Mouse (Mus musculus) midbrain, embryonic 10.5 days (tissue): ENCODE measurements at regions not wholly inside any gene's neighbourhood (a gene's known extent, or its start where the extent isn't known, plus 50 kb on each side); places are given as distances from the start of the nearest gene placed in this dataset.

ENCODE experiments used
- DNase-seq: peaks from one replicate; pipeline ENCODE4 v3.0.0-alpha.2; 2017; ENCODE audit warnings: low spot score
- H3K27ac ChIP-seq: fragments of 300-500 bp; sonication (generic); replicated peaks from 2 replicates; pipeline ENCODE4 v1.5.1; 2016; ENCODE audit warnings: mild to moderate bottlenecking
- H3K27me3 ChIP-seq: fragments of 300-500 bp; sonication (generic); 2 replicates; pipeline ENCODE4 v1.6.1; 2016; ENCODE audit warnings: low read depth, mild to moderate bottlenecking; ENCODE audit not compliant: poor library complexity, severe bottlenecking
- H3K36me3 ChIP-seq: fragments of 300-500 bp; sonication (generic); 2 replicates; pipeline ENCODE4 v1.6.1; 2016; ENCODE audit warnings: mild to moderate bottlenecking, moderate library complexity
- H3K4me1 ChIP-seq: fragments of 300-500 bp; sonication (generic); 2 replicates; pipeline ENCODE4 v1.6.1; 2016
- H3K4me3 ChIP-seq: fragments of 300-500 bp; sonication (generic); 2 replicates; pipeline ENCODE4 v1.5.1; 2016; ENCODE audit warnings: mild to moderate bottlenecking, moderate library complexity
- H3K9me3 ChIP-seq: fragments of 300-500 bp; sonication (generic); replicated peaks from 2 replicates; pipeline ENCODE4 v1.6.1; 2016; ENCODE audit warnings: mild to moderate bottlenecking
- WGBS: fragments of 180-500 bp; shearing (Covaris S2); methylation state at CpG from one replicate; pipeline ENCODE4 v1.1.7; 2016; 5-methylcytosine and 5-hydroxymethylcytosine counted together

DNA sequence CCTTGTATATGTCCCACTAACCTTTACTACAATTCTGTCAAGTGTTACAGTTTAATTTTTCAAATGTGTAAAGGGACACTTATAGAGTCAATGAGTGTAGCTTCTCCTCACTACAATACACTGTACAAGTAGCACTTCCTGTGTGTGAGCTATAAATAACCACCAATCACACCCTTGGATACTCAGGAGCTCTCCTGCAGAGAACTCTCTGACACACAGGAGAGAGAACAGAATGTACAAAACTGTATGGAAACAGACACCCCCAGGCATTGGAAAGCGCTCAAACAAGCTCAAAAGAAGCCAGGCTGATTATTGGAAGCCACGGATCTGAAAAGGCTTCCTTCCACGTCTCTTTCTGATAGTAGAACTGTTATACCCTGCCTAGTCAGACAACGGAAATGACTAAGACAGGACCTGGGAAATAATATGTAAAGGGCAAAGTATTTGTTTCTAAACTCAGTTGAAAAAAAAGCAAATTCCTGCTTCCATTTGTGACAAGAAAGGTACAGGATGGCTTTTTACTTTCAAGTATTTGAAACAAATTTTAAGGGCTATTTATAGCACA, 122.9 kb upstream of the Arhgap18 start:
- H3K9me3 ChIP-seq: no peaks in the 10 kb centered on the region
- no peak overlapping the region for H3K4me3 ChIP-seq
- H3K4me1 ChIP-seq: no peaks in the 10 kb centered on the region
- no peaks in the 10 kb centered on the region for H3K36me3 ChIP-seq
- DNase-seq: no peak
- no peak overlapping the region for H3K27ac ChIP-seq
- H3K27me3 ChIP-seq: no peaks in the 10 kb centered on the region
- 70% methylated on average over 4 of the region's 4 CpGs for WGBS

- H3K9me3 ChIP-seq: no peaks in the 10 kb centered on the region
- 91% methylated on average over 5 of the region's 5 CpGs for WGBS
- no peak overlapping the region for H3K27ac ChIP-seq
- no peak for DNase-seq
- H3K4me3 ChIP-seq: no peak overlapping the region
- no peaks in the 10 kb centered on the region for H3K27me3 ChIP-seq
- peaks cover 4% of the 10 kb centered on the region for H3K4me1 ChIP-seq
- H3K36me3 ChIP-seq: no peaks in the 10 kb centered on the region
Measured at GRCm38 (mm10) chr10:26632266-26632665, 121.0 kb upstream of the Arhgap18 start.

- Histone ChIP-seq H3K27ac (no peak overlapping the region), H3K9me3 (no peaks in the 10 kb centered on the region), H3K36me3 (no peaks in the 10 kb centered on the region), H3K4me3 (no peak overlapping the region), H3K27me3 (no peaks in the 10 kb centered on the region), H3K4me1 (peaks cover 15% of the 10 kb centered on the region)
- no peak for DNase-seq
- 22% methylated on average over 3 of the region's 3 CpGs for WGBS
Measured at GRCm38 (mm10) chr10:26637459-26637858, 115.8 kb upstream of the Arhgap18 start.

DNA sequence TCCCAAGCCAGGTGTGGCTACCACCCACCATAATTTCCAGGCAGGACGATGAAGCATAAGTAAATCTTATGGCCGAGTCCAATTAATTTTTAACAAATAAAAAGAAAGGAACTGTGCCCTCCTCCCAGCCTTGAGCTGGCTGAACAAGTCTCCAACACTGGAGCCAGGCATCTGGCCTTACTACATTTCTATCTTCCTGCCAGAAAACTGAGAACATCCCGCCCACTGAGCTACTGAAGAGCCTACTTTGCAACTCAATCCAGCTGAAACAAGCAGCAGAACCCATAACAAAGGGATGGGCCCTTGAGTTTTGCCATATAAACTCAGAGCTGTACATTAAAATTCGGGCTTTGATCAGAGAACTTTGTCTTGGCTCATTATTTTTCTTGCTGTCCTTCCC, 115.2 kb upstream of the Arhgap18 start:
- Histone ChIP-seq H3K36me3 (no peaks in the 10 kb centered on the region), H3K27ac (no peak overlapping the region), H3K4me3 (no peak overlapping the region), H3K9me3 (no peaks in the 10 kb centered on the region), H3K27me3 (no peaks in the 10 kb centered on the region), H3K4me1 (peaks cover 15% of the 10 kb centered on the region)
- WGBS: 61% methylated on average over 4 of the region's 4 CpGs
- DNase-seq: no peak

GRCm38 (mm10) chr10:26639118-26639517, 114.1 kb upstream of the Arhgap18 start:
- no peaks in the 10 kb centered on the region for H3K27me3 ChIP-seq
- WGBS: 89% methylated on average over 3 of the region's 3 CpGs
- H3K4me1 ChIP-seq: peaks cover 15% of the 10 kb centered on the region

DNA sequence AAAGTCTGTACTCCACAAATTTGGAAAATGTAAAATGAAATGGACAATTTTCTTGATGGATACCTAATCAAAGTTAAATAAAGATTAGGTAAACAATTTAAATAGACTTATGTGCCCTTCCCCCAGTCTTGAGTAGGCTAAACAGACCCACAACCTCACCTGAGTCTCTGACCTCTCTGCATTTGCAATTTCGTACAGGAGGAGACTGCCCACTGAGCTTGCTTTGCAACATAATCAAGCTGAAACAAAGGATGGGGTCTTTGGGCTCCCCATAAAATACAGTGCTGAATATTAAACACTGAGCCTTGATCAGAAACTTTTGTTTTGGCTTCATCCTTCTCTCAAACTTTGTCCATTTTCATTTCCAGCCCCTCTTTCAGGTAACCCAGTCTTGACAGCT, 100.1 kb upstream of the Arhgap18 start:
- no peaks in the 10 kb centered on the region for H3K4me1 ChIP-seq
- no peak for DNase-seq
- H3K9me3 ChIP-seq: no peaks in the 10 kb centered on the region
- H3K27ac ChIP-seq: no peak overlapping the region
- H3K27me3 ChIP-seq: no peaks in the 10 kb centered on the region
- H3K4me3 ChIP-seq: no peak overlapping the region
- WGBS: 84% methylated on average over 1 of the region's 1 CpGs
- H3K36me3 ChIP-seq: no peaks in the 10 kb centered on the region

More at GRCm38 (mm10) chr10:26639118-26639517, 114.1 kb upstream of the Arhgap18 start:
- H3K36me3 ChIP-seq: no peaks in the 10 kb centered on the region
- H3K4me3 ChIP-seq: no peak overlapping the region
- H3K9me3 ChIP-seq: no peaks in the 10 kb centered on the region
- no peak overlapping the region for H3K27ac ChIP-seq
- no peak for DNase-seq

GRCm38 (mm10) chr10:26664270-26664669, 89.0 kb upstream of the Arhgap18 start:
- no peaks in the 10 kb centered on the region for H3K27me3 ChIP-seq
- no peak for DNase-seq
- H3K4me1 ChIP-seq: no peaks in the 10 kb centered on the region
- H3K36me3 ChIP-seq: no peaks in the 10 kb centered on the region
- H3K27ac ChIP-seq: no peak overlapping the region
- H3K4me3 ChIP-seq: no peak overlapping the region
- no peaks in the 10 kb centered on the region for H3K9me3 ChIP-seq

DNA sequence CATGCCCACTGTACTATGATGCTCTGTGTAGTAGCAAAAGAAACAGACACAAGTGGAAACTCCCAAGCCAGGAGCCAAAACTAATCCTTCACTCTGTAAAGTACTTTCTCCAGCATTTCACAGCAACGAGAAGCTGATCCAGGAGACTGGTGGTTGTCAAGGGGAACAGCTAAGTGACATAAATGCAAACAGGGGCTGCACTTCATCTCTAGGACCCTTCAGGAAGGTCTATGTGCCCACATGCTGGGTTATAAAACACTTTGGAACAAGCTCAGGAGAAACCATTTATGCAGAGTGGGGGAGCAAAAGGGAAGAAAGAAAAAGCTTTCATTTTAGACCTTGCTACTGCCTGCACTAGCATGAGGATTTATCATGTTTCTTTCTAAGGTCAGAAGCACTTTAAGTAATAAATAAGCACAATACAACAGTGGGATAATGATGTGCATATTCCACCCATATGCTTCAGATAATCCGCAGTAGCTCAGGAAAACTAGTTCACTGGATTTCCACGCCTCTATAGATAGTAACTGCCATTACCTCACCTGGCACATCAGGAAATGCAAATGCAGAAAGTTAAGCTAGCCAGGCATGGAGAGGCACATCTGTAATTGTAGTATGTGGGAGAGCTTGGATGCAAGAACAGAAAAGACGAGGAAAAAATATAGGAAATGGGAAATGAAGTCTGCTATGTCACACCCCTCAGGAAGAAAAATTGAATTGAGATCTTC, 73.6 kb upstream of the Arhgap18 start:
- Histone ChIP-seq H3K4me1 (peaks cover 7% of the 10 kb centered on the region), H3K36me3 (no peaks in the 10 kb centered on the region), H3K27me3 (no peaks in the 10 kb centered on the region), H3K4me3 (no peak overlapping the region), H3K27ac (no peak overlapping the region), H3K9me3 (no peaks in the 10 kb centered on the region)
- no peak for DNase-seq
- WGBS: 58% methylated on average over 4 of the region's 4 CpGs

GRCm38 (mm10) chr10:26694761-26695160, 58.5 kb upstream of the Arhgap18 start:
- peaks cover 10% of the 10 kb centered on the region for H3K4me1 ChIP-seq
- peak overlapping the region; percentile 59 for H3K4me3 ChIP-seq
- no peak for DNase-seq
- no peaks in the 10 kb centered on the region for H3K36me3 ChIP-seq
- peaks cover 21% of the 10 kb centered on the region for H3K27me3 ChIP-seq
- 69% methylated on average over 2 of the region's 2 CpGs for WGBS
- no peaks in the 10 kb centered on the region for H3K9me3 ChIP-seq
- H3K27ac ChIP-seq: 0 out of 2 replicates have a peak overlapping the region, but pooled peaks have one; percentile 69

DNA sequence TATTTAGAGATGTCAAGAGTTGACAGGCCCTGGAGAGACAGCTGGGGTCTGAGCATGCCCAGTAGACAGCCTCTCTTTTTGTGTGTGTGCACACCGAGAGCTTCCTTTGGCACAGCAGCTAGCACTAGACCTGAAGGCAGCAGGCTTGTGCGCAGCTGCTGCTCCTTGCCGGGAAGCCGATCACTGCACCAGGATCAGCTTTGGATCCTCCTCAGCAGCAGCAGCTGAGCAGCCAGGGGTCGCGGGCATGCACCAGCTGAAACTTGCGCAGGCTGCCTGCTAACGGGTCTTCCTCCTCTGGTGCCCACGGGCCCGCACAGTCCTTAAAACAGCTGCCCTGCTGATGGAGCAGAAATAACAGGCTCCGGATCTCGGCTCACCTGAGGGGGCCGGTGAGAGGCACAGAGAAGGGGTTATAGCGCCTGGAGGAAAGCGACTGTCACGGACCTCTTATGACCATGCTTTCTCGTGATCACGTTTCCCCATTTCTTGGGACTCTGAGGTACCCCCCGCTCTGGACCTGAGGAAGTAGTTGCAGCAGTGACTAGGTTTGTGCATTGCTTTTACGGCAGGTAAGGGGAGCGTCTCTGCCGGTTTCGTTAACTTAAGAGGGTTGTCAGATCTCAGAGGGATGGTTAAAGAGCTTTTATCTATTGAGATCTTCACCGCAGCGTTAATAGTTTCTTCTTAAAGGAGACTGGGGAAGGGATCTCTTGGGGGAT, 57.8 kb upstream of the Arhgap18 start:
- Histone ChIP-seq H3K27me3 (peaks cover 21% of the 10 kb centered on the region), H3K4me1 (peaks cover 10% of the 10 kb centered on the region), H3K9me3 (no peaks in the 10 kb centered on the region), H3K27ac (peak overlapping the region; percentile 69), H3K4me3 (peak overlapping the region; percentile 59), H3K36me3 (no peaks in the 10 kb centered on the region)
- DNase-seq: peak; percentile 65
- WGBS: 4% methylated on average over 25 of the region's 25 CpGs
